Mouse (Mus musculus) small intestine, adult 2 months (tissue): ENCODE data around the gene Cox11.

Experiments
- CTCF ChIP-seq: fragments of 200-500 bp; IDR thresholded peaks from 2 replicates; pipeline ENCODE4 v1.5.1; 2012; ENCODE audit warnings: low read depth, mild to moderate bottlenecking, control low read depth, inconsistent platforms, low read length, moderate library complexity, mixed read lengths; ENCODE audit not compliant: insufficient replicate concordance, insufficient read length; ENCODE audit errors: extremely low read depth
- POLR2A ChIP-seq: fragments of 200-500 bp; IDR thresholded peaks from 2 replicates; pipeline ENCODE4 v1.6.1; 2012; ENCODE audit warnings: low read depth, mild to moderate bottlenecking, control low read depth, inconsistent platforms, low read length, moderate library complexity

GRCm38 (mm10) chr11:90632480-90632879, 5.5 kb upstream of the Cox11 start:
- TF ChIP-seq POLR2A = no peak
- no peak for TF ChIP-seq CTCF
